Mouse (Mus musculus): ENCODE measurements around the gene Spata18.

- TF ChIP-seq CTCF (IDR thresholded peaks at IDR 0.05) (peak; percentile 65), EP300 (IDR thresholded peaks at IDR 0.05) (no peak)
Observed at GRCm38 (mm10) chr5:73637337-73638107, 13.7 kb upstream of the Spata18 start.
